Mouse (Mus musculus): ENCODE data around the gene Scarf2.
A peak's percentile ranks its signal among the peaks of the same experiment; 100 is the strongest.

Gene Scarf2

DNA sequence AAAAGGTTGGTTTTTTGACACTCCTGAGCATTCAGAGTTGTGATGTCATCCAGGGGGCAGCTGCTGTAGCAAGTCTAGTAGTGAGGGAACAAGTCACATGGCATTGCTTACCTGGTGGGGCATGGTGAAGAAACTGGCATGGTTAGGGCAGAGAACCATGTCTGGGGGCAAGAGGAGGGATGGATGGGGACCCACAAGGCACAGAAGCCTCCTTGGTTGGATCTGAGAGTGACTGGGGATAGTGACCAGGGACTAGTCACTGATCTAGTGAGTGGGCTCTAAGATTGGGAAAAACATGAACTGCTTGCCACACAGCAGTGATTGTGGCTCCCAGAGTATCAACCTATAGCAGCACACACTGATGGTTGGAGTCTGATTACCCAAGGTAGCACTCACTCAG lies 2.5 kb downstream of the Scarf2 start:
- no peak for DNase-seq

DNA sequence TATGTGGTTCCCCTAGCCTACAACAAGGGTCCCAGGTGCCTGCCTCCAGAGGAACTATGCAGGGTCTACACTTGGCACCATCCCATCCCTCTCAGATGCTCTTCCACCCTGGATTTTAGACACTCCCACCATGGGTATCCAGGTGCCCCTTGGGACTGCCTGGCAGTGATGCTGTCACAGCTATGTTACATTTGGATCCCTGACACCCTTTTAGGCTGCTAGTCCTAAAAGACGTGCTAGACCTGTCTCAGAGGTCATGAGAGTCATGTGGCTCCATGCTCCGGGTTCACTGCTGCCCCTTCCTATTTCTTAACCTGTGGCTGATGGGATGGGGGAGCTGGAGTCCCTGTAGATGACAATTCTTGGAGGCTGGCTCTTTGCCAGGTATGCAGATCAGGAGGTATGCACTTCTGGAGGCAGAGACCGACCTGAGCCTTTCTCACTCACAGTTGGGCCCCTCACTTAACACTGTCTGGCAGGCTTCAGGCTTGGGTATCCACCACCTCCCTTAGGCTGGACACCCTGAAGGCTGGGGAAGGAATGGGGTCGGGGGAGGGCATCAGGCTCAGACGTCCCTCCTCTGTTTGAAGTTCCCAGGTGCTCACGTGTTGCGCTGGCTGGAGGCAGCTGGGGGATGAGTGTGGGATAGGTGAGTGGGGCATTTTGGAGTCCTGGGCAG lies 4.8 kb downstream of the Scarf2 start:
- no peak for DNase-seq

DNA sequence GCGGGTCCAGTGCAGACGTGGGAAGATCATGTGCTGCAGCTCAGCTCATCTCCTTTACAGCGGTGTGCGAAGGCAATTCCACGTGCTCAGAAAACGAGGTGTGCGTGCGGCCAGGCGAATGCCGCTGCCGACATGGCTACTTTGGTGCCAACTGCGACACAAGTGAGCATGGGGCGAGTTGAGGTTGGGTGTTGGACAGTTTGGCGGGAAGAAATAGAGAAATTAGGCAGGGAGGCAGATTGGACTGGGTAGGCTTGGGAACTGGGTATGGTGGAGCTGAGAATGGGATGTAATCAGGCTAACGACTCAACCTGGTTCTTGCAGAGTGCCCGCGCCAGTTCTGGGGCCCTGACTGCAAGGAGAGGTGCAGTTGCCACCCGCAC lies 5.4 kb downstream of the Scarf2 start:
- DNase-seq, result no peak

DNA sequence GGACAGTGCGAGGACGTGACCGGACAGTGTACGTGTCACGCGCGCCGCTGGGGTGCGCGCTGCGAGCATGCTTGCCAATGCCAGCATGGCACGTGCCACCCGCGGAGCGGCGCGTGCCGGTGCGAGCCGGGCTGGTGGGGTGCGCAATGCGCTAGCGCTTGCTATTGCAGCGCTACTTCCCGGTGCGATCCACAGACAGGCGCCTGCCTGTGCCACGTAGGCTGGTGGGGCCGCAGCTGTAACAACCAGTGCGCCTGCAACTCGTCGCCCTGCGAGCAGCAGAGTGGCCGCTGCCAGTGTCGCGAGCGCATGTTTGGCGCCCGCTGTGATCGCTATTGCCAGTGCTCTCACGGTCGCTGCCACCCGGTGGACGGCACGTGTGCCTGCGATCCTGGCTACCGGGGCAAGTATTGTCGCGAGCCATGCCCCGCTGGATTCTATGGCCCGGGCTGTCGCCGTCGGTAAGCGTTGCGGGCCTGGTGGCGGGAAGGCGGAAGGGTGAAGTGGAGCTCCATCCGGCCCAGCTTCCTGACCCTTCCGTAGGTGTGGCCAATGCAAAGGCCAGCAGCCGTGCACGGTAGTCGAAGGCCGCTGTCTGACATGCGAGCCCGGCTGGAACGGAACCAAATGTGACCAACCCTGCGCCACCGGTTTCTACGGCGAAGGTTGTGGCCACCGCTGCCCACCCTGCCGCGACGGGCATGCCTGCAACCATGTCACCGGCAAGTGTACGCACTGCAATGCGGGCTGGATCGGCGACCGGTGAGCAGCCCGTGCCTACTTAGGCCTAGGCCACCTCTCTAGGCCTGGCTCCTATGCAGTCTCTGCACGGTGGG lies 6.0 kb downstream of the Scarf2 start:
- DNase-seq, result peak; percentile 57

DNA sequence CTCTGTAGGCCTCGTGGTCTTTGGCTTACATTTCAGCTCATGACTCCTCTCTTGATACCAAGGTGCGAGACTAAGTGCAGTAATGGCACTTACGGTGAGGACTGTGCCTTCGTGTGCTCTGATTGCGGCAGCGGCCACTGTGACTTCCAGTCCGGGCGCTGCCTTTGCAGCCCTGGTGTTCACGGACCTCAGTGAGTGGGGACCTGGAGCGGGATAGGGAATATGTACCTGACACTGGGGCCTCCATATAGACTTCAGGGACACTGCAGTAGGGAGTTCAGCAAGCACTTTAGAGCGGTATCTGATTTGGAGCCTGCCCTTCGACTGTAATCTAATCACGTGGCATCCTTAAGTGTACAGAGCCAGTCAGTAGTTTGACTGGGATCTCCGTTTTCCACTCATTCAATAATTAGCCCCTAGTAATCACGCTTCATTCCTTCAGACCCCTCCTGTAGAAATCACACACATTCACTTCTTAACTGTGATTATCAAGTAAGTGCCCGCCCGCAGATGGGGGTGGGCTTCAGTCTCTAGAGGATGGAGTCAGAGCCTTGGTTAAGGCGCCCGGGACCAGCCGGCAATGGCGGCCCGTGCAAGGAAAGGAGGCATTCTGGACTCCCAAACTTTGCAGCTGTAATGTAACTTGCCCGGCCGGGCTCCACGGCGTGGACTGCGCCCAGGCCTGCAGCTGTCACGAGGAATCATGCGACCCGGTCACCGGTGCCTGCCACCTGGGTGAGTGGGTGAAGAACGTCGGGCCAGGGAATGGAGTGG lies 6.8 kb downstream of the Scarf2 start:
- no peak for DNase-seq

DNA sequence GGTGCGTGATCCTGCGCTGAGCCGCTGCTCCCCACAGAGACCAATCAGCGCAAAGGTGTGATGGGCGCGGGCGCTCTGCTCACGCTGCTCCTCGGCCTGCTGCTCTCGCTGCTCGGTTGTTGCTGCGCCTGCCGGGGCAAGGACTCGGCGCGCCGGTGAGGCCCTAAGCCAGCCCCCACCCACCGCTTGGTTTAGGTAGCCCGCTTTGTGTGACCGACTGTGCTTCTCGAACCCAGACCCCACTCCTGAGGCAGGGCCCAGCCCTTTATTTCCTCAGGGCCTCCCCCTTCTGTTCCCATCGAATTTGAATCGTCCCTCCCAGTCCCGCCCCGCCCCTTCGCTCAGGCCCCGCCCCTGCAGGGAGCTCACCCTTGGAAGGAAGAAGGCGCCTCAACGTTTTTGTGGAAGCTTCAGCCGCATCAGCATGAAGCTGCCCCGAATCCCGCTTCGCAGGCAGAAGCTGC lies 7.4 kb downstream of the Scarf2 start:
- DNase-seq, result peak; percentile 51

DNA sequence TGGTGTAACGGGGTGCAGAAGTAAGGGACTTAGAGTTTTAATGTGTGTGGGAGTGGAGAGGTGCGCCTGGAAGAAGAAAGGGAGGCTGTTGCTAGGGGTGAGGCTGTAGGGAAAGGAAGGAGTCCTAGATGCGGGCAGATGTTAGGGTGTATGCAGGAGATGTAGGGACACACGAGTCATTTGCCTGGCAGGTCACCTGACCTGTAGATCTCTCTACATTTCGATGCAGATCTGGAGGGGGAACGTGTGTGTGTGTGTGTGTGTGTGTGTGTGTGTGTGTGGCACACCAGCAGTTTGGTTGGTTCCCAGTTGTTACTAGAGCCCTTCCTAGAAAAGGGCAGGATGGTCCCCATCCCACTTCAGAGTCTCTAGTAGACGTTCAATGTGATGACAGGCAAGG lies 7.9 kb downstream of the Scarf2 start:
- no peak for DNase-seq

DNA sequence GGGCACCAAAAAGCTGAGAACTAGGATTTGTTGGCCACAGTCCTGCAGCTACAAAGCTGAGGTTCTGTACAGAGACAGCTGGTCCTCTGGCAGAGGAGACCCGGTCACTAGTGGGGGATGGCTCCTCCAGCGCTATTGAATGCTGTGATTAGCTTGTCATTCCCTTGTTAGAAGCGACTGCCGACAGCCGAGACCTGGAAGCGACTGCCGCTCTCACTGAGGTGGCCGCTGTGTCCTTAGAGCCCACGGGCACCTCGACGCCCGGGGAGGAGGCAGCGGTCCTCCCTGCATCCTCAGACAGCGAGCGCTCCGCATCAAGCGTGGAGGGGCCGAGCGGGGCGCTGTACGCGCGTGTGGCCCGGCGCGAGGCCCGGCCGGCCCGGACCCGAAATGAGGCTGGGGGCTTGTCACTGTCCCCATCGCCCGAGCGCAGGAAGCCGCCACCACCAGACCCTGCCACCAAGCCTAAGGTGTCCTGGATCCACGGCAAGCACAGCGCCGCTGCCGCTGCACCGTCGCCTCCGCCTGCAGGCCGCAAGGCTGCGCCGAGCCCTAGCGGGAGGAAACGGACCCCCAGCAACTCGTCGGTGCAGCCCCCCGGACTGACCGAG lies 9.6 kb downstream of the Scarf2 start:
- DNase-seq, result no peak

DNA sequence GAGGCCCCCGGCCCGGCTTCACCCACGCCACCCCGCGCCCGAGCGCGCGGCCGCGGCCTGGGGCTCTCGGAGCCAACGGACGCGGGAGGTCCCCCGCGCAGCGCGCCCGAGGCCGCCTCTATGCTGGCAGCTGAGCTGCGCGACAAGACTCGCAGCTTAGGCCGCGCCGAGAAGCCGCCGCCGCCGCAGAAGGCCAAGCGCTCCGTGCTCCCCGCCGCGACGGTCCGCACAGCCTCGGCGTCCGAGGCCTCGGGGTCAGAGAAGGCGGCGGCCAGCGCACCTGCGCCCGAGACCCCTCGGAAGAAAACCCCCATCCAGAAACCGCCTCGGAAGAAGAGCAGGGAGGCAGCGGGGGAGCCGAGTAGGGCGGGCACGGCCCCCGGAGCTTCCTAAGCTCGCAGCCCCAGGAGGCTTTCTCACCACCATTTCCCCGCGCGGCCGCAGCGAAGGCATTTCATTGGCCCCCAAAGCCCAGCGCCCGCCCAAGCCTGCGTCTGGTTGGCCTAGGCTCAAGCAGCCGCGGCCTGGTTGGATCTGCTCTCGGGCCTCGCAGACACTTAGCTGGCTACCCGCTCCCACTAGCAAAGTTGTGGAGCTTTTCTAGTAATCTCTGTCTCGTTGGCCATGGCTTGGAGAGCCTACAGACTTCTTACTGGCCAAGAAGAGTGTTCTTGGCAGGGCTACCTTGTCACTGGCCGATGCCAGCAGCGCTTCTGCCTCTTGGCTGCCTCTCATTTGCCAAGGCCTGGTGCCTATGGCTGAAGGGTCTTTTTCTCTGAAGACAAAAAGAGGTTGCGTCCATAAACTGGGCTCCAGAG lies 10.3 kb downstream of the Scarf2 start:
- peak; percentile 86 for DNase-seq

DNA sequence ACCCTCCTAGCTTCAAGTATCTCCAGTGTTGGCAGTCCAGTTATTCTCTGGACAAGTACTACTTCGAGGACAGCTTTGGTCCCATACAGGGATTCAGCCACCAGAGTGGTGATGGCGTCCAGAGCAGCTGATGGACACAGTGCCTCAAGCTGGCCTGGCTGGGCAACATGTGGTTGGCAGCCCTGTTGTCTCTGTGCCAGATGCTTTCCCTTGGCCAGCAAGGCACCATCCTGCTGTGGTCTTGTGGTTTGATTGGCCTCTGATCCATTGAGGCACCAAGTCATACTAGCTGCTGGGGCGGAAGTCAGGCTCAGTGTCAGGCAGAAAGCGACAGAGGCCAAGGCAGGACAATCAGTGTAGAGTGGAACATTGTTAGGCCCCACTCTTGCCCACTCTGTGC lies 12.0 kb downstream of the Scarf2 start:
- no peak for DNase-seq

DNA sequence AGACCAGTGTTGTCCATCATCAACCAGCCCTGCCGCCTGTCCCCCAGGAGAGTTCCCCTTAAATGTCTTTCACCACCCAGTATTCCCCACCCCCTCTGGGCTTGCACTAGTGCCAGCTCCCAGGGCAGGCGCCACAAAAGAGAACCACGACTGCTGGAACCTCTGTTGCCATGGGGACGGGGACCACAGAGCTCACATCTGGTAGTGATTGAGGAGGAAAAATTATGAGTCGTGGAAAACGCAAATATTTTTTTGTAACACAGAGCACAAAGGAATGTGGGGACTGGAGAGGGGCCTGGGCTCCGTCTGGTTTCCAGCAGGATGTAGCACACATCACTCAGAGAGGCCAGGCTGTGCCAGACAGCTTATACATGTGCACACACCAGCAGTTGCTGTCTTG lies 12.6 kb downstream of the Scarf2 start:
- DNase-seq, result no peak

DNA sequence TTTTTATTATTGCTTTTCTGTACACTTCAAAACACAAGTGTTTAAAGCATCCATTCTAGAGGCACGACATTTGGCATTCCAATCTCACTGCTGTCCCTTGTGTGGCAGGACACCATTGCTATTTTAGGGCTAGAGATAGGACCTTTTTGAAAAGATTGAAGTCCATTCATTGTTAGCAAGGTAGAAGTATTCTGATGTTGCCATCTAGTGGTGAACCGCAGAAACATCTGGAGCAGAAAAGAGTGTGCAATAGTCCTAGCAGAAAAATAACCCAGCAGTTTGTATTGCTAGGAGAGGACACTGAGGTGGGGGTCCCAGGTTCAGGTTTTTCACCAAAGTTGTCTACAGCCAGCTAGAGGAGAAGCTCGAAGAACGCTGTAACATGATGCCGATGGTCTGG lies 15.0 kb downstream of the Scarf2 start:
- DNase-seq, result peak; percentile 48

DNA sequence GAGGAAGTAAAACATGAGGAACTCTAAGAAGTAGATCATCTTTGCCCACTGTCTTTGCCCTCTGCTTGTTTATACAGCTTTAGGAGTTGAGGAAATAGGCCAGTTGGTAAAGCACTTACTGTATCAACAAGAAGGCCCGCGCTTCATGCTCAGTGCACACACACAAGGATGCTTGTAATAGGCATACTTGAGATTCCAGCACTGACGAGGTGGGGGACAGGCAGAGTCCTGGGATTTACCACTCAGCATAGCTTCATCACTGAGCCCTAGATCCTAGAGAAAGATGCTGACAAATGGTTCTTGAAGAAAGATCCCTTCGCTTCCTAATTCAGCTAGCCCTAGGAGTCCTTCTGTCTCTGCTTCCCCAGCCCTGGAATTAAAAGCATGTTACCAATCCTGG lies 16.1 kb downstream of the Scarf2 start:
- no peak for DNase-seq

DNA sequence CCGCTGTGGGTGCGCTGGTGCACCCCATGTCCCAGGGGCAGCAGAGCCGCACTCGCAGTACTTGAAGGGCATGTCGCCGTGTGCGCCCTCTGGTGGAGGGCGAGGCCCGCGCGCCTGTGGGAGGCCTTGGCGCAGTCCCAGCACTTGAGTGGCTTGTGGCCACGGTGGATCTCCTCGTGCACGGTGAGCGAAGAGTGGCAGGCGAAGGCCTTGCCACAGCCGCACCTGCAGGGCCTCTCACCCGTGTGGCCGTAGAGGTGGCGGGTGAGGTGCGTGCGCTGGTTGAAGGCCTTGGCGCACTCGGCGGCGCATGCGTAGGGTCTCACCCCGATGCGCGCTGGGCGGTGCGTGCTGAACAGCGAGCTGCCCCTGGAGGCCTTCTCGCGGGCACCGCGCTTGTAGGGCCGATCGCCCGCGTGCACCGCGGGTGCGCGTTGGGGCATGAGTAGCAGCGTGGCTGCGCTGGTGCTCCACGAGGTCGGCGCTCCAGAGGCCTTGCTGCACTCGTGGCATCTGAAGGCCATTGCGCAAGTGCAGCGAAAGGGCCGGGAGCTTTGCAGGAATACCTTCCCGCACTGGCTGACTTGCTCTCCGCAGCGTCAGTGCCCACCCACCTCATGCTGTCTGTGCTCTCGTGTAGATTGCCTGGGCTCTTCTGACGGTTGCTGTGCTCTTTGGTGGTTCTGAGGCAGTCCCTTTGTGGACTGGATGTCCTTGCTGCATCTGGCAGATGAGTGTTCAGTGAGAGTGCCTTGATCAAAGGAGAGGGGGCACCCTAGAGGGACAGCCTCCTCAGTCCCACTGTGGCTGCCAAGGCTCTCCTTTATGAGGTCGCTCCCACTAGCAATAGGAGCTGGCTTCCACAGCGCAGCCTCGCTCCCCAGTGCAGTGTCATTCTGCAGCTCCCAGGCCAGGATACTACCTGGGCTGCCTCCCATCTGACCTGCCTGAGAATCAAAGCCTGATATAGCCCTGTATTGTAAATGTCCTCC lies 18.6 kb downstream of the Scarf2 start:
- peak; percentile 81 for DNase-seq

DNA sequence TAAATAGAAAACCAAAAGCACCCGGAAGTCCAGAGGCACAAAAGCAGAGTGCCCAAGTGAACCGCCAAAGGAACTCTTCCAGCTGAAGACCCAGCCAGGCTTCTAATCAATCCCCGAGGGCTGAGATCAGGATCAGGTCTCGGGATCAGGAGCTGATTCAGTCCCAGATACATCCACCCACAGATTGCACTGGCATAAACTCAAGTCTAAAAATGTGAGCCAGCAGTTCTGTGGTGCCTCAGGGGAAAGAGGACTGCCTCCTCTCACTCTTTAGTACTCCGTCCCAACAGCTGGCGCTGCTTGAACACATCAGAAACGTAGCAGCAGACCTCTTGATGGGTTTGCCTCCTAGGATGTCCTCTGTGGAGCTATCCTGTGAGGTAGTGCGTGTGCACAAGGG lies 19.4 kb downstream of the Scarf2 start:
- DNase-seq, result no peak

DNA sequence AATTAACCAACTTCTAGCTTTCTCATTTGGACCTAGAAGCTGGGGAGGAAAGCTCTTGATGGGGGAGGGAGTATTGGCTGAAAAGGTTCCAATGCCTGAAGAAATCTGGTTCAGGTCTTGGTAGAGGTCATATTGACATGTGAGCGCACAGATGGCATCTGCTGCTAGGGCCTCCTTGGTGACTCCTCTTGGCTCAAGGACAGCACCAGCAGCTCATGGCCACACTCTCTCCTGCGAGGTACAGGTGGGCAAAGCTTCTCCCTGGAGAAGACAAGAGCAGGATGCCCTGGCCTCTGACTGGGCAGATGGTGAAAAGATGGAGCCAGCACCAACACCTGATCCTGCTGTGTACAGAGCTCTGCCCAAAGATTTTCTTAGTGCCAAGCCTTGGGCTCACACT lies 29.4 kb downstream of the Scarf2 start:
- no peak for DNase-seq

DNA sequence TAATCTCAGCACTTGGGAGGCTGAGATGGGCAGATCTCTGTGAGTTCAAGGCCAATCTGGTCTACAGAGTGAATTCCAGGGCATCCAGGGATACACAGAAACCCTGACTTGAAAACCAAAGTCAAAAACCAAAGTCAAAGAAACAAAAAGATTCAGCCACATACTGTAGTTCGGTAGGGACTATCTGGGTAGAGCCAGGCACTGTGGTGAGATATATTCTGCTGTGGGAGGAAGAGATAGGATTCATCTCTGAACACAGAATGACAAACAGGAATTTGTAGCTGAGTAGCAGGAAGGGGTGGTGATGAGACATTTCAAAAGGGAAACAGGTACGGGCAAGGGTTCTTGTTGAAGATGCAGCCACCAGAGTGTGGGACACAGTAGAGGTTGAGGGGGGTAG lies 31.1 kb downstream of the Scarf2 start:
- DNase-seq, result no peak

DNA sequence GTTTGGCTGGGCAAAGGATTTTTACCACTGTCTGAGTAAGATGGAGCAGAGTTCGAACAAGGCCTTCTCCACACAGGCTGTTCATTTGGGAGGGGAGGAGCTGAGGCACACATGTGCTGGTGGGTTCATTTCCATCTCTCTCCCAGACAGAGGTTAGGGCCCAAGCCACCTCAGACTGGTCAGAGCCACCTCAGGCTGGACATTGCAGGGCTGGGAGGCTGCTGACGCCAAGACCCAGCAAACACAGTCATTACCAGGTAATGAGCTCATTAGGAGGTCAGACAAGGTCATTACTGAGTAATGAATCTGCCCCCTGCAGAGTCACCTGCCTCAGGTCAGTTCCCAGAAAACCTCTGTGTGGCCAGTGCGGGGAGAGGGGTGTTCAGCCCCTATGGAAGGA lies 31.8 kb downstream of the Scarf2 start:
- DNase-seq, result peak; percentile 78

DNA sequence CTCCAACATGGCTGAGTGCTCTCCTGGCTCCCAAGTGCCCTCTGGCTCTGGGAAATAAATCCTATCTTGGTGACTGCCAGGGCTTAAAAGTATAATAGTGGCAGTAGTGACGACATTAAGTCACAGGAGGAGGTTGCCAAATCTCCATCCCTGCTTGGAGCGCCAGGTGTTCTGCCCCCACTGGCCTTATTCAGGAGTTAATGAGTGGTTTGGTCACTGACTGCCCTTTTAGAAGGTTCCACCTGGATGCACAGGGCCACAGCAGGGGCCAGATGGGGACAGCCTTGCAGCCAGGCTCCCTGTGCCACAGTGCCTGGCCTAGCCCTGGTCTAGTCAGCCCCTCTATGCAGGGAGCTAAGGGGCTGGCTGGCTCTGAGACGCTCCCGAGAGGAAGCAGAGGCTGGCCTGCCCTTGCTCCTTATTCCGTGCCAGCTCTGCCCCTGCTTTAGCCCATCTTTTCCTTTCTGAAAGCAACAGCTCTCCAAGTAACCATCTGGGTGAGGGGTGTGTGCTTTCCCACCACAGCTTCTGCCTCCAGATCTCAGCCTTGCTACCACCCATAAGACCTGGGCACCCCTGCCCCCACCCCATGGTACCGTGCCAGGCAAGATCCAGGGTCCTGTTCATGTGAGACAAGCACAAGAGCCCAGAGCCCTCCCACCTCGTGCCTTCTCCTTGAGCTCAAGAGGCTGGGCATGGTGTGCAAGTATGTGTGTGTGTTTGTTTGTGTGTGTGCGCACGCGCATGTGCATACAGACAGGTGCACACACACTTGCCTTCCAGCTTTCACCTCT lies 33.5 kb downstream of the Scarf2 start:
- DNase-seq, result peak; percentile 47

DNA sequence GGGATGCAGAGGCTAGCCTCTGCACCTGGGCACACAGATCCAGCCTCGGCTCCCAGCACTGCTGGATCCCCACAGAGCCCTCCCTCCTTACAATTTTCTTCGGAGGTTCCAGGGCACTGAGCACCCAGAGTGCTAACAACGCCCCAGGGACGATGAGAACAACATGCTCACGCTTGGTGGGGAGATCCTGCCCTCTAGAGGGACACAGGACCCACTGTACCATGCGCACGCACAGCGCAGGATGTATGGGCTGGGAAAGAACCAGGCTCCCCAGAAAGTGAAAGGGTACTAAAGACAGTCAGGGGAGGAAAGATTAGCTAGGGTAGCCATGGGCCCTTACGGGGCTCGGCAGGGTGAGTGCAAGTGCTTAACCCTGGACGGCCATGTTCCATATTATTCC lies 34.7 kb downstream of the Scarf2 start:
- DNase-seq, result no peak

All from kidney, adult 18-20 months (tissue).